In the genomic region with DNA sequence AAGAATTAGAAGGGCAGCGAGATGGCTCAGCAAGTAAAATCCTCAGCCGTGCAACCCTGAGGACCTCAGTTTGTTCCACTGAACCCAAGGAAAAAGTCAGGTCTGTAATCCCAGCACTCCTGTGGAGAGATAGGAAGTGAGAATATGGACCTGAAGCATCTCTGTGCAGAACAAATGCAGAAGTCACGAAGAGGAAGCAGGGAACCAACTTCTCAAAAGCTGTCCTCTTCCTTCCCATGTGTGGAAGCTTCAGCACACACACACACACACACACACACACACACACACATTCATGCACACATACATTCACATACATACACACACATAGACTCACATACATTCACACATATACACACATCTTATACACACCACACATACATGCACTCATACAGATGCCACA, we compare ENCODE assay signal across 26 mouse cellular contexts.
"Had no signal": no experiment of that assay in that cellular context is flagged by ENCODE, and none has a peak within 500 bp of the region (broad histone marks: within the 10 kb centered on the region; RNA-seq: fewer than 3 reads in every experiment).

No protein-coding gene starts in this region.

- H3K36me3 ChIP-seq: heart, embryonic 12.5 days; hindbrain, embryonic 10.5 days; hindbrain, embryonic 12.5 days; hindbrain, embryonic 15.5 days; kidney, embryonic 15.5 days; limb, embryonic 10.5 days; limb, embryonic 12.5 days; liver, embryonic 13.5 days had no signal

- H3K9me3 ChIP-seq: heart, embryonic 12.5 days; hindbrain, embryonic 10.5 days; hindbrain, embryonic 12.5 days; hindbrain, embryonic 15.5 days; kidney, embryonic 15.5 days; limb, embryonic 10.5 days; limb, embryonic 12.5 days; liver, embryonic 13.5 days had no signal

- H3K27ac ChIP-seq: gastrocnemius, adult 2 months; heart, adult 2 months; hindbrain, embryonic 10.5 days; hindbrain, embryonic 12.5 days; hindbrain, embryonic 15.5 days; hindbrain, postnatal 0 days; kidney, embryonic 15.5 days; kidney, postnatal 0 days; left cerebral cortex, adult 2 months; limb, embryonic 10.5 days; limb, embryonic 12.5 days; liver, embryonic 13.5 days had no signal

- H3K4me3 ChIP-seq: gastrocnemius, adult 2 months; heart, adult 2 months; heart, embryonic 12.5 days; hindbrain, embryonic 10.5 days; hindbrain, embryonic 12.5 days; hindbrain, embryonic 15.5 days; kidney, embryonic 15.5 days; left cerebral cortex, adult 2 months; limb, embryonic 10.5 days; limb, embryonic 12.5 days; liver, embryonic 13.5 days had no signal

- ATAC-seq: forebrain, postnatal 0 days; intestine, embryonic 16.5 days had no signal

- H3K4me1 ChIP-seq: heart, embryonic 12.5 days; hindbrain, embryonic 10.5 days; hindbrain, embryonic 12.5 days; hindbrain, embryonic 15.5 days; kidney, embryonic 15.5 days; limb, embryonic 10.5 days; limb, embryonic 12.5 days; liver, embryonic 13.5 days had no signal

- DNase-seq: forebrain, postnatal 0 days; gastrocnemius, adult 2 months; gastrocnemius, postnatal 10 days; gastrocnemius, postnatal 25 days; heart, adult 2 months; heart, postnatal 10 days; heart, postnatal 4 days; kidney, adult 11 months; kidney, adult 2 months; kidney, adult 9 months; kidney, postnatal 14 days; kidney, postnatal 36 days; layer of hippocampus, adult 9-11 months; liver; liver, embryonic 13.5 days had no signal

- H3K27me3 ChIP-seq: heart, embryonic 12.5 days; hindbrain, embryonic 12.5 days; hindbrain, embryonic 15.5 days; kidney, embryonic 15.5 days; limb, embryonic 12.5 days; liver, embryonic 13.5 days had no signal
